Mouse (Mus musculus): Measurements from ENCODE around the gene H6pd. TPM values are rescaled to one million over a fixed set of nuclear protein-coding genes. Genes with fewer than 3 reads are reported as not detected.
"Not testable (repeated sequence)": the region's sequence is repeated elsewhere in the genome, so short reads cannot be mapped to it uniquely, and the experiment has no call there.

H6pd gene
- polyA plus RNA-seq, 1 experiment from 2014 or later: 31.6 TPM

DNA sequence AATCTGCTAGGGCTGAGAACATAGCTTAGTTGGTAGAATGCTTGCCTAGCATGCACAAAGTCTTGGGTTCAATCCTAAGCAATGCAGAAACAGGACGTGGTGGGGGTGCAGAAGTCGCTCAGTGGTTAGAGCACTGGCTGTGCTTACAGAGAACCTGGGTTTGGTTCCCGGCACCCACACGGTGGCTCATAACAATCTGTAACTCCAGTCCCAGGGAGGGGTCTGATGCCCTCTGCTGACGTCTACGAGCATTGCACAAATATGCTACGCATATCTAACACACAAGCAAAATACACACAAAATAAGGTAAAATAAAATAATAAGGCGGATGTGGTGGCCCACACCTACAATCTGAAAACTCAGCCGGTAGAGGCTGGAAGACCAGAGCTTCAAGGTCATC is 34.8 kb upstream of the H6pd start:
- H3K9me3 ChIP-seq (ENCODE audit: control insufficient read depth, low read length): peaks cover 2% of the 10 kb centered on the region; the same call in 1 of the 2 replicates
- H3K27ac ChIP-seq (ENCODE audit: low read length): no peak overlapping the region
- no peak for ATAC-seq
- no peaks in the 10 kb centered on the region for H3K27me3 ChIP-seq (replicated peaks; ENCODE audit: control insufficient read depth, insufficient read depth, low read length)
- WGBS: 95% methylated on average over 9 of the region's 9 CpGs
- H3K4me2 ChIP-seq (ENCODE audit: low read depth, low read length): no peak overlapping the region
- H3K4me1 ChIP-seq (ENCODE audit: control insufficient read depth, insufficient read depth, low read length): peaks cover 5% of the 10 kb centered on the region
- H3K36me3 ChIP-seq (ENCODE audit: control insufficient read depth, insufficient read depth, low read length): no peaks in the 10 kb centered on the region
- no peak overlapping the region for H3K4me3 ChIP-seq (ENCODE audit: low read length)
- no peak overlapping the region for H3K9ac ChIP-seq (ENCODE audit: low read depth, low read length)

DNA sequence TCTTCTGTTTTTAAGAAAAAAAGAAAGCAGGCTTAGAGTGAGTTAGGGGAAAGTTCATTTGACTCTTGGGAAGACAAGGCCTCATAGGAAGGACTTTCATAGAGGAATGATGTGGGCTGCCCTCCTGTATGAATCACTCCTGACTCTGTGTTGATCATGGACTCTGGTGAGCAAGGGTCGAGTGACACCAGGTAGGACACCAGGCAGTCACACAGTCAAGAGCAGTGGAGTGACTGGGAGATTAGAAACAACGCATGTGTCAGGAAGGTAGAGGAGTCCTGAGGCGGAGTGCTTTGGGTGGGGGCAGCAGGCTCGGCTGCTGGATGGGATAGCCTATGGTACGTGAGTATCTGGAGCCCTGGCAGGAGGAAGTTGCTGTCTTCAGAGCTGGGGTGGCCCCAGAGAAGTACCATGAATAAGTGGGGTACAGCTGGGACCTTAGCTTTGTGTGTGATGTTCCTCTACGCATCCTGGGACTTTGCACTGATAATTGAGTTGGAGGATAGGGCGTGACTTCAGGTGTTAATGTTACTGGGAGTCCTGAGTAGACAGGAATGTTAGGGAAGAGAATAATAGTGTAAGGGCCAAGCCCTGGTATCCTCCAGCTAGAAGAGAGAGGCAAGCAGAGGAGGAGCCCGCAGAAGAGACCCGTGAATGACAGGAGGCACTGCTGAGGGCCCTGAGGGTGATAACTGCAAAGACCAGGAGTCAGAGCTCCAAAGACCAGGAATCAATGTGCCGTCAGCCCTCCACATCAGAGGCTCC is 32.7 kb upstream of the H6pd start:
- no peak overlapping the region for H3K27ac ChIP-seq (ENCODE audit: low read length)
- H3K27me3 ChIP-seq (replicated peaks; ENCODE audit: control insufficient read depth, insufficient read depth, low read length): no peaks in the 10 kb centered on the region
- no peak overlapping the region for H3K4me3 ChIP-seq (ENCODE audit: low read length)
- peak; percentile 63; the same call in 1 of the 2 replicates for ATAC-seq
- no peaks in the 10 kb centered on the region; the same call in 1 of the 2 replicates for H3K4me1 ChIP-seq (ENCODE audit: control insufficient read depth, insufficient read depth, low read length)
- no peak overlapping the region for H3K9ac ChIP-seq (ENCODE audit: low read depth, low read length)
- no peaks in the 10 kb centered on the region for H3K36me3 ChIP-seq (ENCODE audit: control insufficient read depth, insufficient read depth, low read length)
- peaks cover 2% of the 10 kb centered on the region; the same call in 1 of the 2 replicates for H3K9me3 ChIP-seq (ENCODE audit: control insufficient read depth, low read length)
- WGBS: 73% methylated on average over 10 of the region's 10 CpGs
- H3K4me2 ChIP-seq (ENCODE audit: low read depth, low read length): no peak overlapping the region

DNA sequence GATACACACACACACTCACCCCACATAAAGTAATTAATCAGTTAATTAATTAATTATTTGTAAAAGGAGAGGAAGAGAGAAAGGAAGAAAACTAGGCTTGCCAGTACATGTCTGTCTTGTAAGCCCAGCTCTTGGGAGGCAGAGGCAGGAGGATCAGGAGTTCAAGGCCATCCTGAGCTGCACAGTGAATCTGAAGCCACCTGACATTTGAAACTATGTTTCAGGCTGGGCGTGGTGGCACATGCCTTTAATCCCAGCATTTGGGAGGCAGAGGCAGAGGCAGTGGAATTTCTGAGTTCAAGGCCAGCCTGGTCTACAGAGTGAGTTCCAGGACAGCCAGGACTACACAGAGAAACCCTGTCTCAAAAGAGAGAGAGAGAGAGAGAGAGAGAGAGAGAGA is 32.0 kb upstream of the H6pd start:
- not testable (repeated sequence) for H3K27ac ChIP-seq (ENCODE audit: low read length); H3K9me3 ChIP-seq (ENCODE audit: control insufficient read depth, low read length); H3K4me3 ChIP-seq (ENCODE audit: low read length); H3K27me3 ChIP-seq (replicated peaks; ENCODE audit: control insufficient read depth, insufficient read depth, low read length); H3K9ac ChIP-seq (ENCODE audit: low read depth, low read length); H3K4me1 ChIP-seq (ENCODE audit: control insufficient read depth, insufficient read depth, low read length); ATAC-seq; H3K36me3 ChIP-seq (ENCODE audit: control insufficient read depth, insufficient read depth, low read length); H3K4me2 ChIP-seq (ENCODE audit: low read depth, low read length)
- WGBS: 75% methylated on average over 1 of the region's 1 CpGs

DNA sequence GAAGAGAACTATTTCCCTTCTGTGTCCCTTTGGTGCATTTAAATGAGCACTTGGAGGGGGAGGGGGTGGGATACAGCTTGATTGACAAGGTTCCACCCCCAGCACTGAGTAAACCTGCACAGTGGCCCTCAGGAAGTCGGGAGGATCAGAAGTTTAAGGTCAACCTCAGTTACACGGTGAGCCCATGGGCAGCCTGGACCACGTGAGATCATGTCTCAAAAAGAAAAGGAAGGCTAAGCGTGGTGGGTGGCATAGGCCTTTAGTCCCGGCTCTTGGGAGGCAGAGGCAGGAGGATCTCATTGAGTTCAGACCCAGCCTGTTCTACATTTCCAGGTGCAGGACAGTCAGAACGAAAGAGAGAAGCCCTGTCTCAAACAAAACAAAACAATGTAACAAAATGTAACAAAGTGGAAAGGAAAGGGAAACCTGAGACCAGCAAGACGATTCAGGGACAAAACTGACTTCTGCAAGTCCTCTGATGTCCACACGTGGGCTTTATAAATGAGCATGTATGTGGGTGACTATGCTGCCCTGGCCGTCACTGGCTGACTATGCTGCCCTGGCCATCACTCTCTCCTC is 31.3 kb upstream of the H6pd start:
- no peaks in the 10 kb centered on the region for H3K27me3 ChIP-seq (replicated peaks; ENCODE audit: control insufficient read depth, insufficient read depth, low read length)
- ATAC-seq: no peak
- H3K4me3 ChIP-seq (ENCODE audit: low read length): no peak overlapping the region
- peaks cover 2% of the 10 kb centered on the region; the same call in 1 of the 2 replicates for H3K9me3 ChIP-seq (ENCODE audit: control insufficient read depth, low read length)
- H3K9ac ChIP-seq (ENCODE audit: low read depth, low read length): no peak overlapping the region
- peaks cover 2% of the 10 kb centered on the region; the same call in 1 of the 2 replicates for H3K4me1 ChIP-seq (ENCODE audit: control insufficient read depth, insufficient read depth, low read length)
- 77% methylated on average over 9 of the region's 9 CpGs for WGBS
- no peaks in the 10 kb centered on the region for H3K36me3 ChIP-seq (ENCODE audit: control insufficient read depth, insufficient read depth, low read length)
- no peak overlapping the region for H3K4me2 ChIP-seq (ENCODE audit: low read depth, low read length)
- no peak overlapping the region for H3K27ac ChIP-seq (ENCODE audit: low read length)

DNA sequence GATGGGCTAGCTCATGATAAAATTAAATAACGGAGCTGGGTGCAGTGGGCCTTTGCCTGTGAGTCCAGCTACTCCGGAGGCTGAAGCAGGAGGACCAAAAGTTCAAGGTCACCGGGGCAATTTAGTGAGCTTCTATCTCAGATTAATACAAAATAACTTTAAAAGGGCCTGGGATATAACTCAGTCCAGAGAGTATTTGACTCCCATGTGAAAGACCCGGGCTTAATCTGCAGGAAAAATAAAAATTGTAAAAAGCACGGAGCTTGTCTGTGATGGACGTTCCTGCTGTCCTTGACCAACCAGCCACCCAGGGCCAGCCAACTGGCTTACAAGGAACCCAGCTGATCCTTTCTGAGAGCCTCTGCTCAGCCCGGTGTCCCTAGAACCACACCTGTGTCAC is 29.7 kb upstream of the H6pd start:
- no peak for ATAC-seq
- Histone ChIP-seq H3K9me3 (ENCODE audit: control insufficient read depth, low read length) (peaks cover under 1% of the 10 kb centered on the region; the same call in 1 of the 2 replicates), H3K4me3 (ENCODE audit: low read length) (no peak overlapping the region), H3K27me3 (replicated peaks; ENCODE audit: control insufficient read depth, insufficient read depth, low read length) (peaks cover 9% of the 10 kb centered on the region), H3K4me2 (ENCODE audit: low read depth, low read length) (no peak overlapping the region), H3K4me1 (ENCODE audit: control insufficient read depth, insufficient read depth, low read length) (peaks cover 9% of the 10 kb centered on the region), H3K36me3 (ENCODE audit: control insufficient read depth, insufficient read depth, low read length) (no peaks in the 10 kb centered on the region), H3K27ac (ENCODE audit: low read length) (no peak overlapping the region), H3K9ac (ENCODE audit: low read depth, low read length) (no peak overlapping the region)
- WGBS: 81% methylated on average over 7 of the region's 7 CpGs

DNA sequence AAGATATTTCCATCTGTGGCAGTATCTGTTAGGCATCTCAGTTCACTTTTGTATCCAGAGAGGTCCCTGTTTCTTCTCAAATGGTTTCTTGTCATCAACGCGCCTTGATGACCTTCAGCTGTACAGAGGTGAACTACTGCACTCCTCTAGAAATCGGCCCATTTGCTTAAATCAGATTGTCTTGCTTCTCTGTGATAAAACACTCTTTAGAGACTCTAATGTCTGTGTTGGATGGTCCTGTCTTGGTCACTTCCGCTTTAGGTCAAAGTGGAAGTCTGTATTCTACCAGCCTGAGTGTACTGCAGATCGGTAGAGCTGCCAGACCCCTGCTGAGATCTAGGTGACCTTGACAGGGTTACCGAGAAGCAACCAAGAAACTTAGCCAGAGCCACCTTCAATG is 27.3 kb upstream of the H6pd start:
- Histone ChIP-seq H3K9me3 (ENCODE audit: control insufficient read depth, low read length) (no peaks in the 10 kb centered on the region), H3K4me1 (ENCODE audit: control insufficient read depth, insufficient read depth, low read length) (peaks cover 19% of the 10 kb centered on the region), H3K27ac (ENCODE audit: low read length) (no peak overlapping the region), H3K4me2 (ENCODE audit: low read depth, low read length) (no peak overlapping the region), H3K4me3 (ENCODE audit: low read length) (no peak overlapping the region), H3K36me3 (ENCODE audit: control insufficient read depth, insufficient read depth, low read length) (no peaks in the 10 kb centered on the region), H3K9ac (ENCODE audit: low read depth, low read length) (no peak overlapping the region), H3K27me3 (replicated peaks; ENCODE audit: control insufficient read depth, insufficient read depth, low read length) (peaks cover 25% of the 10 kb centered on the region)
- 76% methylated on average over 6 of the region's 6 CpGs for WGBS
- no peak for ATAC-seq

DNA sequence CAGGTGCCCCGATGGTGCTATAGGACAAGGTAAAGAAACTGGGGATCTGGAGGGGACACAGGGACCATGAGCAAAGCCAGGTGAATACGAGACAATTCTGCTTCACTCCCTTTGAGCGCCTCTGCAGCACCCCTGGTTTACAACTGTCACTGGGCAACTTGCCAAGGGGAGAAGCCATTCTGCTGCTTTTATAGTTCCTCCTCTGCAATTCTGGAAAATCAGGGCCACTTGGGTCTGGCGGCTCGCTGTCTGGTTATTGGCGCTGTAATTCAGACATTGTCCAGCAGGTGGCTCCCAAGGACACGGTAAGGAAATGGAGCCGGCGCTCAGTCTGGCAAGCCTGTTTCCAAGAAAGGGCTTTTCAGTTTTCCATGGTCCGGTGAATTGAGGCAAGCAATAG is 26.5 kb upstream of the H6pd start:
- ATAC-seq: peak; percentile 71
- H3K36me3 ChIP-seq (ENCODE audit: control insufficient read depth, insufficient read depth, low read length): no peaks in the 10 kb centered on the region
- H3K9ac ChIP-seq (ENCODE audit: low read depth, low read length): no peak overlapping the region
- no peak overlapping the region for H3K4me3 ChIP-seq (ENCODE audit: low read length)
- peaks cover 24% of the 10 kb centered on the region for H3K4me1 ChIP-seq (ENCODE audit: control insufficient read depth, insufficient read depth, low read length)
- peaks cover 30% of the 10 kb centered on the region for H3K27me3 ChIP-seq (replicated peaks; ENCODE audit: control insufficient read depth, insufficient read depth, low read length)
- H3K27ac ChIP-seq (ENCODE audit: low read length): no peak overlapping the region
- WGBS: 10% methylated on average over 10 of the region's 10 CpGs
- H3K4me2 ChIP-seq (ENCODE audit: low read depth, low read length): peak overlapping the region; percentile 13; the same call in 1 of the 2 replicates
- no peaks in the 10 kb centered on the region for H3K9me3 ChIP-seq (ENCODE audit: control insufficient read depth, low read length)

DNA sequence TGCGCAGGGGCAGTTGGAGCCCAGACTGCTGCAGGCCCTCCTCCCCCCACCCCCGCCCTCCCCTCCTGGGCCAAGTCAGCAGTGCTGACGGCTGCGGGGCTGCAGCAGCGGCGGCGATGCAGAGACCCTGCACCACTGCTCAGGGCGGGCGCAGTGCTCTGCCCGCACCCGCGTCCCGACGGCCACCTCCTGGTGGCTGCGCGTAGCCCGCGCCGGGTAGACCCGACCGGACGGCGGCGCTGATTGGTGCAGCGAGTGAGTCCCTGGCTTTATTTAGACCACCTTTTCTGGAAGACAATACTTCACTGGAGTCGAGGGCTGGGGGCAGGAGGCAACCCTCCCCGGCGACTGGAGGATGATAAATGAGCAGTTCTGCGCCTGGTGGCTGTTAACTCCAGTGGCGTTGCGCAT is 24.4 kb upstream of the H6pd start:
- H3K9me3 ChIP-seq (ENCODE audit: control insufficient read depth, low read length): no peaks in the 10 kb centered on the region
- 4% methylated on average over 26 of the region's 31 CpGs for WGBS
- H3K4me2 ChIP-seq (ENCODE audit: low read depth, low read length): peak overlapping the region; percentile 46
- H3K9ac ChIP-seq (ENCODE audit: low read depth, low read length): 0 out of 2 replicates have a peak overlapping the region, but pooled peaks have one; percentile 34
- H3K36me3 ChIP-seq (ENCODE audit: control insufficient read depth, insufficient read depth, low read length): no peaks in the 10 kb centered on the region
- peaks cover 43% of the 10 kb centered on the region for H3K27me3 ChIP-seq (replicated peaks; ENCODE audit: control insufficient read depth, insufficient read depth, low read length)
- no peak overlapping the region for H3K27ac ChIP-seq (ENCODE audit: low read length)
- peaks cover 27% of the 10 kb centered on the region for H3K4me1 ChIP-seq (ENCODE audit: control insufficient read depth, insufficient read depth, low read length)
- peak; percentile 32; the same call in 1 of the 2 replicates for ATAC-seq
- H3K4me3 ChIP-seq (ENCODE audit: low read length): peak overlapping the region; percentile 32

DNA sequence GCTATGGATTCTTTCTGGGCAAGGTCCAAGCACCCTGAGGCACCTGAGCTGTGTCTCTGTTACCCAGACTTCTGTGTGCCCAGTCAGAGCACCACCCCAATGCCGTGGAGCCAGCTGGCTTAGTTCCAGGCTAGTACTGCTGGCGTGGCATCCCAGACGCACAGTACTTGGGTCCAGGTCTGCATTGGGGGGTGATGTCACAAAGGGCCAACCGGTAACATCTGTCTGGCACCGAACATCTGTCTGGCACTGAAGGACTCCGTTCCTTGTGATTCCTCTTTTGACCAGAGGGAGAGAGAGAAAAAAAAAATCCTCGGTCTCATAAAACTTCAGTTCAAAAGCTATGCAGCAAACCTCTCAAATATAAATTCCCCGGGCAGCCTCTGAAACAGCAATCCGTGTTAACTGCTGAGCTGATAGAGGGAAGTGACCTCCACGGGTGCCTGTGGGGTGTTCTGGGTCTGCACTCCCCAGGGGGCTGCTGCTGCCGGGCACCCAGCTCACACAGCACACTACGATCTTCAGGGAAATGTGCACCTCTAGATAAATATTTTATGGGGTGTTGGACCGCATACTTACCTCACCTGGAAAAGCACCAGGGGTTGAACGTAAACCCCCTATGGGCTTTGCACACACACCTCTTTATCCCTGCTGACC is 22.5 kb upstream of the H6pd start:
- Histone ChIP-seq H3K9me3 (ENCODE audit: control insufficient read depth, low read length) (no peaks in the 10 kb centered on the region), H3K4me2 (ENCODE audit: low read depth, low read length) (peak overlapping the region; percentile 96), H3K36me3 (ENCODE audit: control insufficient read depth, insufficient read depth, low read length) (no peaks in the 10 kb centered on the region), H3K27ac (ENCODE audit: low read length) (no peak overlapping the region), H3K9ac (ENCODE audit: low read depth, low read length) (peak overlapping the region; percentile 61; the same call in 1 of the 2 replicates), H3K27me3 (replicated peaks; ENCODE audit: control insufficient read depth, insufficient read depth, low read length) (peaks cover 43% of the 10 kb centered on the region), H3K4me1 (ENCODE audit: control insufficient read depth, insufficient read depth, low read length) (peaks cover 27% of the 10 kb centered on the region), H3K4me3 (ENCODE audit: low read length) (peak overlapping the region; percentile 59)
- ATAC-seq: no peak
- 24% methylated on average over 14 of the region's 14 CpGs for WGBS

Data from intestine, embryonic 16.5 days (tissue).